Mouse (Mus musculus) MEL (cell line): ENCODE data around the gene Ciz1.

Experiments
- BHLHE40 ChIP-seq: IDR thresholded peaks from 2 replicates; pipeline ENCODE4 v1.6.1; 2012; ENCODE audit warnings: low read depth, mild to moderate bottlenecking, inconsistent platforms, low read length, improper control_type of control experiment, borderline replicate concordance
- CTCF ChIP-seq, 3 experiments: IDR thresholded peaks in 2 of 3; conservative IDR thresholded peaks in 1 of 3; 2 replicates each; pipeline ENCODE4 v1.5.1; 2011 to 2012; ENCODE audit warnings: low read length in 3 of 3, low read depth in 2 of 3, mild to moderate bottlenecking in 2 of 3, improper control_type of control experiment in 1 of 3, inconsistent platforms in 1 of 3, mixed read lengths in 1 of 3, moderate library complexity in 1 of 3; ENCODE audit not compliant: control insufficient read depth in 1 of 3, insufficient read depth in 1 of 3, poor library complexity in 1 of 3, severe bottlenecking in 1 of 3
- E2F4 ChIP-seq: IDR thresholded peaks from 2 replicates; pipeline ENCODE4 v1.6.1; 2011; ENCODE audit warnings: low read depth, low read length, improper control_type of control experiment, borderline replicate concordance
- ELF1 ChIP-seq: IDR thresholded peaks from 2 replicates; pipeline ENCODE4 v1.6.1; 2014; ENCODE audit warnings: low read depth, mild to moderate bottlenecking, inconsistent platforms, low read length, improper control_type of control experiment, moderate library complexity
- EP300 ChIP-seq, 2 experiments: IDR thresholded peaks; 2 replicates each; pipeline ENCODE4 v1.6.1; 2011; ENCODE audit warnings: improper control_type of control experiment in 2 of 2, low read length in 2 of 2, low read depth in 1 of 2, mild to moderate bottlenecking in 1 of 2
- ETS1 ChIP-seq: IDR thresholded peaks from 2 replicates; pipeline ENCODE4 v1.6.1; 2012; ENCODE audit warnings: low read depth, mild to moderate bottlenecking, inconsistent platforms, low read length, improper control_type of control experiment, moderate library complexity
- GABPA ChIP-seq: IDR thresholded peaks from 2 replicates; pipeline ENCODE4 v1.6.1; 2012; ENCODE audit warnings: low read depth, mild to moderate bottlenecking, inconsistent platforms, low read length, improper control_type of control experiment, moderate library complexity
- GATA1 ChIP-seq: IDR thresholded peaks from 2 replicates; pipeline ENCODE4 v1.6.1; 2011; ENCODE audit warnings: low read depth, low read length, improper control_type of control experiment
- HCFC1 ChIP-seq: IDR thresholded peaks from 2 replicates; pipeline ENCODE4 v1.6.1; 2012; ENCODE audit warnings: low read depth, mild to moderate bottlenecking, inconsistent platforms, low read length, improper control_type of control experiment, moderate library complexity
- MAX ChIP-seq: IDR thresholded peaks from 2 replicates; pipeline ENCODE4 v1.6.1; 2011; ENCODE audit warnings: low read length, improper control_type of control experiment
- POLR2A ChIP-seq, 2 experiments: IDR thresholded peaks; 2 replicates each; pipeline ENCODE4 v1.6.1; 2011 to 2012; ENCODE audit warnings: low read length in 2 of 2, mild to moderate bottlenecking in 2 of 2, control low read depth in 1 of 2, improper control_type of control experiment in 1 of 2, low read depth in 1 of 2, moderate library complexity in 1 of 2; ENCODE audit not compliant: control insufficient read depth in 1 of 2, insufficient read depth in 1 of 2, poor library complexity in 1 of 2
- TCF12 ChIP-seq: IDR thresholded peaks from 2 replicates; pipeline ENCODE4 v1.6.1; 2014; ENCODE audit warnings: low read depth, mild to moderate bottlenecking, inconsistent platforms, low read length, improper control_type of control experiment, moderate library complexity
- USF1 ChIP-seq: IDR thresholded peaks from 2 replicates; pipeline ENCODE4 v1.6.1; 2014; ENCODE audit warnings: low read depth, mild to moderate bottlenecking, inconsistent platforms, low read length, improper control_type of control experiment, moderate library complexity
- USF2 ChIP-seq, 2 experiments: IDR thresholded peaks; 2 replicates each; pipeline ENCODE4 v1.6.1; 2011 to 2012; ENCODE audit warnings: improper control_type of control experiment in 2 of 2, low read length in 2 of 2, borderline replicate concordance in 1 of 2, inconsistent platforms in 1 of 2, low read depth in 1 of 2, mild to moderate bottlenecking in 1 of 2; ENCODE audit not compliant: insufficient read depth in 1 of 2

- TF ChIP-seq EP300 (IDR thresholded peaks at IDR 0.05; ENCODE audit: low read depth in 1 of 2, low read length in 2 of 2), result no peak
- no peak for TF ChIP-seq POLR2A (IDR thresholded peaks at IDR 0.05; ENCODE audit: control insufficient read depth in 1 of 2, insufficient read depth in 1 of 2, low read depth in 1 of 2, low read length in 2 of 2, poor library complexity in 1 of 2)
- TF ChIP-seq TCF12, result no peak
- TF ChIP-seq CTCF (IDR thresholded peaks at IDR 0.05 in 2 of 3, conservative IDR thresholded peaks at IDR 0.05 in 1 of 3; ENCODE audit: control insufficient read depth in 1 of 3, insufficient read depth in 1 of 3, low read depth in 2 of 3, low read length in 3 of 3, poor library complexity in 1 of 3, severe bottlenecking in 1 of 3), result no peak
- TF ChIP-seq E2F4, result no peak
- TF ChIP-seq USF2 (IDR thresholded peaks at IDR 0.05; ENCODE audit: borderline replicate concordance in 1 of 2, insufficient read depth in 1 of 2, low read depth in 1 of 2, low read length in 2 of 2), result no peak
- no peak for TF ChIP-seq ETS1
- no peak for TF ChIP-seq MAX
- TF ChIP-seq ELF1, result no peak
- TF ChIP-seq USF1, result no peak
- TF ChIP-seq GATA1, result no peak
- no peak for TF ChIP-seq BHLHE40
- no peak for TF ChIP-seq GABPA
- TF ChIP-seq HCFC1, result no peak
These were observed 43.1 kb upstream of the Ciz1 start for GRCm38 (mm10) chr2:32308870-32309568.
